Mouse (Mus musculus): ENCODE measurements around the gene Chchd6. TPM values are rescaled to one million over a fixed set of nuclear protein-coding genes. Genes with fewer than 3 reads are reported as not detected.

The Chchd6 gene
- total and polyA plus RNA-seq, 3 experiments = 4.7 to 15.8 (median 7.1) TPM

DNA sequence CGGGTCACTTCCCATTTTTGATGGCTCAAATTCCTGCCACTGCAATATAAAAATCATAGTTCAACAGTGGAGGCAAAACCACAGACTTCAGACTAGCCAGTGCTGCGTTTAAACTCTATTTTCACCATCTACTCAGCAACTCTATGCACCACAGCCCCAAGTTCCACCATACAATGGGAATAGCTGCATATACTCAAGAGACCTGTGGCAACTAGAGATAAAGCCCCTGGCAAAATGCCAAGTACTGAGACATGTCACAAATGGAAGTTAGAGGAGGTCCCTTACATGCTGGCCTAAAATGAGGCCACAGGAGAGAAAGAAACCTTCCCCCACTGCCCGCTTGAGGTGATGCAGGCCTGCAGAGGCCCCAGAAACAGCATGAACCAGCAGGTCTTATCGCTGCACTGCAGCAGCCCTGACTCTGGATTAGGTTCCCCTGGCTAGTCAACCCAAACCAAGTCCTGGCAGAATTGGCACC, 139.9 kb downstream of the Chchd6 start:
- peak; percentile 33 for DNase-seq (ENCODE audit: low spot score)
- no peak overlapping the region for H3K4me3 ChIP-seq (ENCODE audit: low read depth, low read length)
- no peaks in the 10 kb centered on the region for H3K36me3 ChIP-seq (replicated peaks)
- H3K4me1 ChIP-seq (ENCODE audit: insufficient read depth, low read depth, low read length) = peaks cover 13% of the 10 kb centered on the region
- H3K9me3 ChIP-seq (replicated peaks) = no peaks in the 10 kb centered on the region
- TF ChIP-seq GATA1 (IDR thresholded peaks at IDR 0.05; ENCODE audit: borderline replicate concordance, low read length) (no peak), POLR2AphosphoS5 (IDR thresholded peaks at IDR 0.05; ENCODE audit: insufficient replicate concordance, low read depth, low read length) (no peak), TAL1 (conservative IDR thresholded peaks at IDR 0.05; ENCODE audit: low read depth, low read length) (no peak; the same call in 1 of the 2 replicates), CTCF (IDR thresholded peaks at IDR 0.05; ENCODE audit: low read depth, low read length) (no peak), GATA2 (IDR thresholded peaks at IDR 0.05; ENCODE audit: borderline replicate concordance, low read depth, low read length) (no peak)
- ATAC-seq (ENCODE audit: extremely low read depth, insufficient number of reproducible peaks, low FRiP score, poor library complexity, severe bottlenecking) = peak; percentile 84
- H3K27me3 ChIP-seq (ENCODE audit: insufficient read depth, low read length) = no peaks in the 10 kb centered on the region

DNA sequence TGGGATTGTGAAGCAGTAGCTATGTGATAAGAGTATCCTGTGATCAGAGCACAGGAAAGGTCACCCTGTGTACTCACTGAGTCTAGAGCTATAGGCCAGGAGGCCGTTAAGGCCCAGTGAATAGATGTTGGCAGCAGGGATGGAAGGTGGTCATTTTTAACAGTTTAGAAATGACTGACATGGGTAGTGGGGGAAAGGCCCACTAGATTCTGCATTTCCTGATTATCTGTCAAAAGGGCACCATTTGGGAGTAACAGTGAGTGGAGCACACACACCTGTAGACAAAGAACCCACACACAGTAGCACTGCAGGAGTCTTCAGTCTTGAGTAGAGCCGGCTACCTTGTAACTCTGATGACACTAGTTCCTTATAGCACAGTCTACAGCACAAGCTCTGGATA, 141.0 kb downstream of the Chchd6 start:
- no peak for TF ChIP-seq TAL1 (conservative IDR thresholded peaks at IDR 0.05; ENCODE audit: low read depth, low read length)
- TF ChIP-seq GATA2 (IDR thresholded peaks at IDR 0.05; ENCODE audit: borderline replicate concordance, low read depth, low read length) = no peak
- TF ChIP-seq GATA1 (IDR thresholded peaks at IDR 0.05; ENCODE audit: borderline replicate concordance, low read length) = no peak
- no peak for TF ChIP-seq CTCF (IDR thresholded peaks at IDR 0.05; ENCODE audit: low read depth, low read length)
- TF ChIP-seq POLR2AphosphoS5 (IDR thresholded peaks at IDR 0.05; ENCODE audit: insufficient replicate concordance, low read depth, low read length) = no peak
- H3K27me3 ChIP-seq (ENCODE audit: insufficient read depth, low read length) = no peaks in the 10 kb centered on the region
- H3K9me3 ChIP-seq (replicated peaks) = no peaks in the 10 kb centered on the region
- H3K36me3 ChIP-seq (replicated peaks) = no peaks in the 10 kb centered on the region
- ATAC-seq (ENCODE audit: extremely low read depth, insufficient number of reproducible peaks, low FRiP score, poor library complexity, severe bottlenecking) = no peak
- no peak overlapping the region for H3K4me3 ChIP-seq (ENCODE audit: low read depth, low read length)
- DNase-seq (ENCODE audit: low spot score) = no peak
- H3K4me1 ChIP-seq (ENCODE audit: insufficient read depth, low read depth, low read length) = peaks cover 13% of the 10 kb centered on the region

DNA sequence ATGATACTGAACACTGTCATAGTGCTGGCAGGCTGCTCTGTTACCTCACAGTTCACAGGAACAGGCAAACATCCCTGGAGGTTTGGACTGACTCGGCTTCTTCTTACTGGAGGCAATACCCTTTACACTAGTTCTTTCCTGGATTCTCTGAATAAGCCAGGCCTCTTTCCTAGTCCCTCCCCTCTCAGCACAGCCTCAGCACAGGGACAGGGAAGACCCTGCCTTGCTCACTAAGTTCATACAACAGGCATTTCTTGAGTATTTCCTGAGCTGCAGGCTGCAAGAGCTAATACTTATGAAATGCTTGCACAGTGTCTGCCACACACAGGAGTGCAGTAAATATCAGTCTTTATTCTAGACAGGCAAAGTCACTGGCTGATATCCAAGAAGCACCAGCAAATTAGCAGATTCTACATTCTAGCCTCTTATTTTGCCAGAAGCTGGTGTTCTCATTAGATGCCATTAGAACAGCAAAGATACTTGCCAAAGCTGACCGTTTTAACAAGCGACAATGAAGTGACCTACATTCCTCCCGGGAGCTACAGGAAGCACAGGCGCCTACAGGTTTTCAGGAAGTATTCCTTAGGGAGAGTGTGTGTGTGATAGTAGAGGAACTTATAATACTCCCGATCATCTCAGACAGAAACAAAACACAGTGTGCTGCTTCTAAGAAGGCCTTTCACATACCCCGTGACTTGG, 142.3 kb downstream of the Chchd6 start:
- ATAC-seq (ENCODE audit: extremely low read depth, insufficient number of reproducible peaks, low FRiP score, poor library complexity, severe bottlenecking) (no peak), DNase-seq (ENCODE audit: low spot score) (no peak)
- no peak overlapping the region for H3K4me3 ChIP-seq (ENCODE audit: low read depth, low read length)
- no peaks in the 10 kb centered on the region for H3K36me3 ChIP-seq (replicated peaks)
- no peaks in the 10 kb centered on the region for H3K27me3 ChIP-seq (ENCODE audit: insufficient read depth, low read length)
- peaks cover 13% of the 10 kb centered on the region for H3K4me1 ChIP-seq (ENCODE audit: insufficient read depth, low read depth, low read length)
- H3K9me3 ChIP-seq (replicated peaks) = no peaks in the 10 kb centered on the region
- TF ChIP-seq GATA2 (IDR thresholded peaks at IDR 0.05; ENCODE audit: borderline replicate concordance, low read depth, low read length) = no peak
- no peak for TF ChIP-seq POLR2AphosphoS5 (IDR thresholded peaks at IDR 0.05; ENCODE audit: insufficient replicate concordance, low read depth, low read length)
- TF ChIP-seq GATA1 (IDR thresholded peaks at IDR 0.05; ENCODE audit: borderline replicate concordance, low read length) = no peak

DNA sequence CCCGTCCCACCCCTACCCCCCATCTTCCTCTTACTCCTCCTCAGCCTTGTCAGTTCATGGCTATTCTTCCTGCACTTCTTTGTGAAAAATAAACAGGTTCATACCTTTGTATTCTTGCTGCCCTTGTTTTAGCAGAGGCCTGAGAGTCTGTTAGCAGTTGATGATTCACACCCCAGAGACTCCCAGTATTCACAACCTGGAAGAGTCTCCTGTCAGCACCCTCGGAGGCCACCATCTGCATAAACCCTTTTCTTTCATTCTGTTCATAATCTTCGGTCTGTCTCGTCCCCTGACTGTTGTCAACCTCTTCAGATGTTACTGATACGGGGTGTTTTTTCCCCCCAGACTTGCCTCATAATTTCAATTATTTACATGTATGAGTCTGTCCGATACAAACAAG, 143.1 kb downstream of the Chchd6 start:
- no peaks in the 10 kb centered on the region for H3K36me3 ChIP-seq (replicated peaks)
- no peaks in the 10 kb centered on the region for H3K27me3 ChIP-seq (ENCODE audit: insufficient read depth, low read length)
- DNase-seq (ENCODE audit: low spot score) (no peak), ATAC-seq (ENCODE audit: extremely low read depth, insufficient number of reproducible peaks, low FRiP score, poor library complexity, severe bottlenecking) (no peak)
- peaks cover 13% of the 10 kb centered on the region for H3K4me1 ChIP-seq (ENCODE audit: insufficient read depth, low read depth, low read length)
- no peak overlapping the region for H3K4me3 ChIP-seq (ENCODE audit: low read depth, low read length)
- H3K9me3 ChIP-seq (replicated peaks) = no peaks in the 10 kb centered on the region
- TF ChIP-seq CTCF (IDR thresholded peaks at IDR 0.05; ENCODE audit: low read depth, low read length) (no peak), TAL1 (conservative IDR thresholded peaks at IDR 0.05; ENCODE audit: low read depth, low read length) (no peak), POLR2AphosphoS5 (IDR thresholded peaks at IDR 0.05; ENCODE audit: insufficient replicate concordance, low read depth, low read length) (no peak), GATA1 (IDR thresholded peaks at IDR 0.05; ENCODE audit: borderline replicate concordance, low read length) (no peak), GATA2 (IDR thresholded peaks at IDR 0.05; ENCODE audit: borderline replicate concordance, low read depth, low read length) (no peak)

DNA sequence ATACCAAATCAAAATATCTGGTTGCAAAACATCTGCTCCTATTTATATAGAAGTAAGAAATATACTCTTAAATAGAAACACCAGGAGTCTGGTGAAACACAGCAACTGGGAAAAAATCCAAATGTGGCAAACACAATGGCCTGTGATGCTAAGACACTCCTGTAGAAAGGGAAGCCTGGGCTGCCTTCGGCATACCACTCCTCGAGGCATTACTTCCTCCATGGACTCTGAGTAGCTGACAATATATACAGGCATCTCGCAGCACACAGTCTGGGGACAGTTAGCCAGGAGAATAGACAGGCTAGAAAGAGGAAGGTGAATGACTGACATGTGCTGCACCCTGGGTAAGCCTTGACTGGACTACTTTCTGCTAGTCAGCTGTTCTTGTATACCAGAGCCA, 146.7 kb downstream of the Chchd6 start:
- no peak for ATAC-seq (ENCODE audit: extremely low read depth, insufficient number of reproducible peaks, low FRiP score, poor library complexity, severe bottlenecking)
- H3K4me1 ChIP-seq (ENCODE audit: insufficient read depth, low read depth, low read length) = no peaks in the 10 kb centered on the region
- no peak overlapping the region for H3K4me3 ChIP-seq (ENCODE audit: low read depth, low read length)
- H3K36me3 ChIP-seq (replicated peaks) = no peaks in the 10 kb centered on the region
- TF ChIP-seq POLR2AphosphoS5 (IDR thresholded peaks at IDR 0.05; ENCODE audit: insufficient replicate concordance, low read depth, low read length) (no peak), CTCF (IDR thresholded peaks at IDR 0.05; ENCODE audit: low read depth, low read length) (no peak), TAL1 (conservative IDR thresholded peaks at IDR 0.05; ENCODE audit: low read depth, low read length) (no peak), GATA1 (IDR thresholded peaks at IDR 0.05; ENCODE audit: borderline replicate concordance, low read length) (no peak), GATA2 (IDR thresholded peaks at IDR 0.05; ENCODE audit: borderline replicate concordance, low read depth, low read length) (no peak)
- no peak for DNase-seq (ENCODE audit: low spot score)
- peaks cover 7% of the 10 kb centered on the region; the same call in 1 of the 2 replicates for H3K27me3 ChIP-seq (ENCODE audit: insufficient read depth, low read length)
- H3K9me3 ChIP-seq (replicated peaks) = no peaks in the 10 kb centered on the region

DNA sequence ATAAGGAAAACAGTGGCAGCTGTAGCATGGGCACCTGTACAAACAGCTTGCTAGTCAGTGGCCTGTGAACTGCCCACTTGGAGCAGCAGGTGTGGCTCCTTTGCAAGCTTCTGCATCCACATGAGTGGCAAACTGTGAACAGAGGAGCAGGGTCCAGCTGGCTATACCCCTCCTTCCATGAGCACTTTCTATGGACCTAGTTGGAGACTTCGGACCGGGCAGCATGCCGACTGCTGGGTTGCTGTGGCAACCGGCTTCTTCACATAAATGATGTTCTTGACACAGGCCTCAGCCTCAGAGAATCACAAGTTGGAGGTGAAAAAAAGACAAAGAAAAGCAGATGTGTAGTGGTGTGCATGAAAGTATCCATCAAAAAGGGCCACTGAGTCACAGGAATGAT, 154.8 kb downstream of the Chchd6 start:
- no peak for TF ChIP-seq POLR2AphosphoS5 (IDR thresholded peaks at IDR 0.05; ENCODE audit: insufficient replicate concordance, low read depth, low read length)
- H3K9me3 ChIP-seq (replicated peaks) = no peaks in the 10 kb centered on the region

More for the DNA sequence above, 154.8 kb downstream of the Chchd6 start:
- H3K4me3 ChIP-seq (ENCODE audit: low read depth, low read length) = no peak overlapping the region
- peaks cover 19% of the 10 kb centered on the region; the same call in 1 of the 2 replicates for H3K27me3 ChIP-seq (ENCODE audit: insufficient read depth, low read length)
- ATAC-seq (ENCODE audit: extremely low read depth, insufficient number of reproducible peaks, low FRiP score, poor library complexity, severe bottlenecking) = no peak
- DNase-seq (ENCODE audit: low spot score) = no peak
- H3K4me1 ChIP-seq (ENCODE audit: insufficient read depth, low read depth, low read length) = peaks cover 5% of the 10 kb centered on the region; the same call in 1 of the 2 replicates
- no peaks in the 10 kb centered on the region for H3K36me3 ChIP-seq (replicated peaks)

Data from G1E (cell line).